In genomic region chr16:22797521-22797920, GRCm38 (mm10) we compare ENCODE assay signal across 28 mouse cellular contexts. TPM values are rescaled to one million over a fixed set of nuclear protein-coding genes. Genes with fewer than 3 reads are reported as not detected.
DNase-seq lines count a peak whose midpoint lies in the region; TF ChIP-seq lines count a peak whose summit lies in the region.
"Had no signal": no experiment of that assay in that cellular context is flagged by ENCODE, and none has a peak within 500 bp of the region (broad histone marks: within the 10 kb centered on the region; RNA-seq: fewer than 3 reads in every experiment).

No protein-coding gene starts in this region.

- TF ChIP-seq CTCF in cerebellum, adult 2 months (IDR thresholded peaks at IDR 0.05; ENCODE audit: borderline replicate concordance, insufficient read depth, low read depth, low read length) = 0 out of 2 replicates have a peak, but pooled peaks have one; percentile 1

- peak overlapping the region; percentile 89 for H3K27ac ChIP-seq in cerebellum, adult 2 months (ENCODE audit: insufficient read depth, low read length)
- no peak overlapping the region for H3K27ac ChIP-seq in limb, embryonic 10.5 days
- H3K27ac ChIP-seq: forebrain, embryonic 10.5 days; heart, embryonic 13.5 days; liver, embryonic 13.5 days; stomach, postnatal 0 days had no signal

- no peaks in the 10 kb centered on the region for H3K36me3 ChIP-seq in limb, embryonic 10.5 days
- H3K36me3 ChIP-seq: forebrain, embryonic 10.5 days; heart, embryonic 13.5 days; liver, embryonic 13.5 days had no signal

- whole genome bisulfite sequencing in cerebellum, adult 2 months = 10% methylated on average over 5 of the region's 5 CpGs
- 83% methylated on average over 5 of the region's 5 CpGs for WGBS in limb, embryonic 10.5 days

- H3K27me3 ChIP-seq in cerebellum, adult 2 months (ENCODE audit: control insufficient read depth, insufficient read depth, low read length) = no peaks in the 10 kb centered on the region
- H3K27me3 ChIP-seq in limb, embryonic 10.5 days (ENCODE audit: low read depth, poor library complexity, severe bottlenecking) = no peaks in the 10 kb centered on the region
- H3K27me3 ChIP-seq: liver, embryonic 13.5 days had no signal

- no peaks in the 10 kb centered on the region for H3K9me3 ChIP-seq in limb, embryonic 10.5 days (replicated peaks)
- H3K9me3 ChIP-seq: heart, embryonic 13.5 days; liver, embryonic 13.5 days had no signal

- no peak overlapping the region for H3K4me3 ChIP-seq in cerebellum, adult 2 months (replicated peaks; ENCODE audit: insufficient read depth, low read depth, low read length)
- H3K4me3 ChIP-seq in limb, embryonic 10.5 days = no peak overlapping the region
- H3K4me3 ChIP-seq: forebrain, embryonic 10.5 days; heart, embryonic 13.5 days; liver, embryonic 13.5 days had no signal

- H3K4me1 ChIP-seq in cerebellum, adult 2 months (ENCODE audit: control insufficient read depth, insufficient read depth, low read length) = peaks cover 33% of the 10 kb centered on the region
- H3K4me1 ChIP-seq in limb, embryonic 10.5 days = no peaks in the 10 kb centered on the region
- H3K4me1 ChIP-seq: heart, embryonic 13.5 days; liver, embryonic 13.5 days had no signal

- TF ChIP-seq POLR2A in cerebellum, adult 2 months (IDR thresholded peaks at IDR 0.05; ENCODE audit: borderline replicate concordance, insufficient read depth, low read length) = peak; percentile 38; the same call in 1 of the 2 replicates

- DNase-seq in layer of hippocampus, adult 11-12 months (ENCODE audit: low spot score) = peak; percentile 60
- DNase-seq in layer of hippocampus, postnatal 25 days (ENCODE audit: extremely low spot score in 1 of 2, low spot score in 1 of 2) = no peak
- DNase-seq in cerebellum, adult 2 months = peak; percentile 85 to 95
- DNase-seq in cerebellum, postnatal 25 days = peak; percentile 81 to 83
- peak; percentile 51 to 60 for DNase-seq in layer of hippocampus, postnatal 36 days
- no peak for DNase-seq in yolk sac, embryonic 10.5 days (ENCODE audit: low spot score)
- DNase-seq in left cerebral cortex, adult 8-10 months (ENCODE audit: low spot score in 2 of 2) = no peak
- no peak for DNase-seq in limb, embryonic 10.5 days (ENCODE audit: low spot score)
- DNase-seq: adrenal gland, postnatal 25 days; forebrain, postnatal 0 days; gastrocnemius, postnatal 14 days; heart, adult 11 months; heart, postnatal 14 days; kidney, adult 18-20 months; liver, embryonic 13.5 days; lung, adult 2 months; lung, postnatal 14 days; thymus, adult 2 months; thymus, postnatal 4 days had no signal

RNA-seq across cellular contexts. Expression of gene Crygs, which starts 13.9 kb away (rescaled TPM):
- not detected for total RNA-seq in layer of hippocampus, postnatal 25 days (2021)
- 0.38 TPM in 2 replicates for polyA plus RNA-seq in cerebellum, adult 2 months (2012; rRNA removed)
- total RNA-seq in layer of hippocampus, postnatal 36 days (2021) = not detected
- total RNA-seq in left cerebral cortex, adult 8-10 months (2022) = not detected
- polyA plus RNA-seq in limb, embryonic 10.5 days (2016; fragmentation: Nextera tagmentation; extraction: Ambion mirVana) = not detected in 2 replicates
- total RNA-seq: adrenal gland, postnatal 25 days; forebrain, postnatal 0 days; gastrocnemius, postnatal 14 days; heart, postnatal 14 days; left cerebral cortex, postnatal 10 days; megakaryocyte progenitor cell, adult 5-6 weeks; monocyte, adult 5-6 weeks; neutrophil, adult 5-6 weeks had no signal
- polyA plus RNA-seq: forebrain, embryonic 10.5 days; heart, embryonic 13.5 days; large intestine, adult 2 months; limb, embryonic 14.5 days; lung, adult 2 months; thymus, adult 2 months had no signal

RNA-seq across cellular contexts. Expression of gene Tbccd1, which starts 59.9 kb away (rescaled TPM):
- 10 to 100 TPM; 13.7 to 14.6 TPM for total RNA-seq in layer of hippocampus, postnatal 25 days (2021)
- polyA plus RNA-seq in cerebellum, adult 2 months (2012; rRNA removed) = 20.2 and 21.5 TPM in 2 replicates
- 10 to 100 TPM; 15.2 to 15.8 TPM for total RNA-seq in layer of hippocampus, postnatal 36 days (2021)
- 10 to 100 TPM; 14.1 to 16.4 (median 14.6) TPM for total RNA-seq in left cerebral cortex, adult 8-10 months (2022)
- 36.2 and 37.1 TPM in 2 replicates for polyA plus RNA-seq in limb, embryonic 10.5 days (2016; fragmentation: Nextera tagmentation; extraction: Ambion mirVana)

Comparison
In these comparisons a context has a peak if more than half of its experiments do, and no peak if none do; other contexts are left out.
1. DNase-seq: peak in layer of hippocampus, adult 11-12 months (single experiment), cerebellum, adult 2 months (2 of 2), cerebellum, postnatal 25 days (2 of 2) and layer of hippocampus, postnatal 36 days (2 of 2); none in layer of hippocampus, postnatal 25 days (0 of 2), yolk sac, embryonic 10.5 days (single experiment), left cerebral cortex, adult 8-10 months (0 of 2) and limb, embryonic 10.5 days (single experiment).